ENCODE assay signal across 9 mouse cellular contexts in the genomic region with DNA sequence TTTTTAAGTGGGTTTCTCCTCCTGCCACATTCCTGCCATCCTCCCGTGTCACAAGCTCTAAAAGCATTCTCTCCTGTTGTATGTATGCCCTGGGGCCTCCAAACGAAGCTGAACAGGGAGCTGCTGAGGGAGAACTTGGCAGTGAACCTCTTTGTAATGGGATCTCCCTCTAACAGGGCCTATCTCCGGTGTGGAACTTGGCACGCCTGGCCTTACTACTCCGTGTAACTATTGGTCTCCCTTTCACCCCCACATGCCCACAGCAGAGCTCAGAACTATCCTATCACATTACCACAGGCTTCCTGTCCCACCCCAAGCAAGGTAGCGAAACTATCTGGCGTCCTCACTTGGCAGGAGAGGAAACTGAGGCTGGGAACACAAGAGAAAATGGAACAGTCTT. TPM values are rescaled to one million over a fixed set of nuclear protein-coding genes. Genes with fewer than 3 reads are reported as not detected.
DNase-seq lines count a peak whose midpoint lies in the region; ATAC-seq lines count a peak whose summit lies in the region.
"Had no signal": no experiment of that assay in that cellular context is flagged by ENCODE, and none has a peak within 500 bp of the region (broad histone marks: within the 10 kb centered on the region; RNA-seq: fewer than 3 reads in every experiment).

No protein-coding gene starts in this region.

- H3K4me3 ChIP-seq in heart, embryonic 14.5 days (ENCODE audit: control insufficient read depth in 1 of 2, insufficient read depth in 1 of 2, low read depth in 1 of 2, low read length in 2 of 2): no peak overlapping the region
- no peak overlapping the region for H3K4me3 ChIP-seq in liver, embryonic 16.5 days (ENCODE audit: low read depth, low read length)

- peak overlapping the region in 1 of 2 experiments; percentile 47; a peak in 2 of 4 replicates for H3K27ac ChIP-seq in heart, embryonic 14.5 days (replicated peaks in 1 of 2; ENCODE audit: control insufficient read depth in 1 of 2, insufficient read depth in 1 of 2, low read depth in 2 of 2, low read length in 2 of 2)
- peak overlapping the region; percentile 85 for H3K27ac ChIP-seq in liver, embryonic 16.5 days (ENCODE audit: low read length)

- no peaks in the 10 kb centered on the region for H3K9me3 ChIP-seq in heart, embryonic 14.5 days (ENCODE audit: control insufficient read depth, low read length)
- H3K9me3 ChIP-seq in liver, embryonic 16.5 days (replicated peaks; ENCODE audit: control insufficient read depth, low read length): no peaks in the 10 kb centered on the region

- peak; percentile 68 for ATAC-seq in heart, embryonic 14.5 days (ENCODE audit: insufficient number of reproducible peaks, insufficient read depth, low FRiP score, low read depth)
- peak; percentile 32 for ATAC-seq in inflammation-experienced regulatory T-cells, adult 6 months
- peak; percentile 83 for ATAC-seq in liver, embryonic 16.5 days (ENCODE audit: low read depth)

- H3K9ac ChIP-seq in heart, embryonic 14.5 days (ENCODE audit: low read length): no peak overlapping the region
- peak overlapping the region; percentile 55 for H3K9ac ChIP-seq in liver, embryonic 16.5 days (ENCODE audit: low read depth, low read length)

- H3K4me2 ChIP-seq in heart, embryonic 14.5 days (ENCODE audit: low read length): no peak overlapping the region
- peak overlapping the region; percentile 33 for H3K4me2 ChIP-seq in liver, embryonic 16.5 days (ENCODE audit: low read depth, low read length)

- 30% methylated on average over 7 of the region's 7 CpGs for WGBS in heart, embryonic 14.5 days
- 14% methylated on average over 7 of the region's 7 CpGs for WGBS in liver, embryonic 16.5 days (ENCODE audit: insufficient replicate concordance)

- DNase-seq in heart, adult 8-10 months (ENCODE audit: low spot score): no peak
- DNase-seq in brain, adult 2 months (ENCODE audit: low read depth, low spot score): peak; percentile 57
- no peak for DNase-seq in thymus, postnatal 36 days
- no peak for DNase-seq in frontal cortex, postnatal 36 days (ENCODE audit: low spot score in 2 of 2)
- DNase-seq in testis, postnatal 14 days (ENCODE audit: low spot score): no peak
- DNase-seq: midbrain, embryonic 14.5 days had no signal

- no peaks in the 10 kb centered on the region for H3K36me3 ChIP-seq in heart, embryonic 14.5 days (ENCODE audit: control insufficient read depth, insufficient read depth, low read length)
- H3K36me3 ChIP-seq in liver, embryonic 16.5 days (ENCODE audit: control insufficient read depth, insufficient read depth): no peaks in the 10 kb centered on the region

- H3K27me3 ChIP-seq in heart, embryonic 14.5 days (ENCODE audit: control insufficient read depth, insufficient read depth, low read length): no peaks in the 10 kb centered on the region
- H3K27me3 ChIP-seq in liver, embryonic 16.5 days (ENCODE audit: control insufficient read depth, insufficient read depth, low read depth, low read length): no peaks in the 10 kb centered on the region

- H3K4me1 ChIP-seq in heart, embryonic 14.5 days (ENCODE audit: control insufficient read depth in 2 of 2, insufficient read depth in 2 of 2, low read length in 2 of 2): peaks cover 13 to 23% of the 10 kb centered on the region in 2 experiments
- peaks cover 54% of the 10 kb centered on the region for H3K4me1 ChIP-seq in liver, embryonic 16.5 days (ENCODE audit: control insufficient read depth, low read depth, low read length)

RNA-seq across cellular contexts. Expression of gene Ptprj, which starts 14.4 kb away (rescaled TPM):
- 1.5 and 1.8 TPM in 2 replicates for polyA plus RNA-seq in heart, embryonic 14.5 days (2014; fragmentation: Nextera tagmentation; extraction: Ambion mirVana)
- 1 to 10 TPM; 6.0 to 7.3 (median 7.0) TPM for total RNA-seq in heart, adult 8-10 months (2022)
- 1 to 10 TPM; 4.2 to 5.4 (median 4.8) TPM for polyA plus RNA-seq in inflammation-experienced regulatory T-cells, adult 6 months (2017; shearing (Covaris generic))
- 2.1 and 2.2 TPM in 2 replicates for polyA plus RNA-seq in liver, embryonic 16.5 days (2015; fragmentation: Nextera tagmentation; extraction: Ambion mirVana)

Comparison
In these comparisons a context has a peak if more than half of its experiments do, and no peak if none do; other contexts are left out.
1. ATAC-seq: peak in every context shown above with its lines; median percentile 83 in liver, embryonic 16.5 days; 68 in heart, embryonic 14.5 days; 32 in inflammation-experienced regulatory T-cells, adult 6 months.